Mouse (Mus musculus) stomach, postnatal 0 days (tissue): ENCODE results near the gene Pde2a.

ENCODE experiments used
- CTCF ChIP-seq: IDR thresholded peaks from 2 replicates; pipeline ENCODE4 v1.5.1; 2016; ENCODE audit warnings: antibody characterized with exemption, low read depth, mild to moderate bottlenecking, moderate library complexity
- EP300 ChIP-seq: optimal IDR thresholded peaks from 2 replicates; pipeline ENCODE3; 2016; ENCODE audit warnings: antibody characterized with exemption

- TF ChIP-seq CTCF, result no peak
- TF ChIP-seq EP300, result no peak
These were observed 83.0 kb downstream of the Pde2a start for GRCm38 (mm10) chr7:101504507-101504906.
